Mouse (Mus musculus) heart, embryonic 15.5 days (tissue): ENCODE data around the gene Flywch1. TPM values are rescaled to one million over a fixed set of nuclear protein-coding genes. Genes with fewer than 3 reads are reported as not detected.
A peak's percentile ranks its signal among the peaks of the same experiment; 100 is the strongest.

Source experiments
- ATAC-seq: fragments of 200-750 bp; cut with Nextera tagmentation; replicated peaks from 2 replicates; pipeline ENCODE4 v1.8.0; 2017; ENCODE audit warnings: low read depth, moderate TSS enrichment; ENCODE audit not compliant: insufficient number of reproducible peaks, insufficient read depth, low FRiP score
- H3K27ac ChIP-seq: fragments of 300-500 bp; sonication (generic); 2 replicates; pipeline ENCODE4 v1.5.1; 2015; ENCODE audit warnings: mild to moderate bottlenecking, inconsistent platforms
- H3K27me3 ChIP-seq: fragments of 300-500 bp; sonication (generic); 2 replicates; pipeline ENCODE4 v1.6.1; 2015; ENCODE audit warnings: inconsistent platforms
- H3K36me3 ChIP-seq: fragments of 300-500 bp; sonication (generic); 2 replicates; pipeline ENCODE4 v1.6.1; 2015; ENCODE audit warnings: mild to moderate bottlenecking, inconsistent platforms
- H3K4me1 ChIP-seq: fragments of 300-500 bp; sonication (generic); replicated peaks from 2 replicates; pipeline ENCODE4 v1.6.1; 2015; ENCODE audit warnings: inconsistent platforms
- H3K4me2 ChIP-seq: fragments of 300-500 bp; sonication (generic); 2 replicates; pipeline ENCODE4 v1.6.1; 2015; ENCODE audit warnings: inconsistent platforms, mild to moderate bottlenecking, moderate library complexity
- H3K4me3 ChIP-seq: fragments of 300-500 bp; sonication (generic); 2 replicates; pipeline ENCODE4 v1.5.1; 2015; ENCODE audit warnings: mild to moderate bottlenecking, inconsistent platforms
- H3K9ac ChIP-seq: fragments of 300-500 bp; sonication (generic); 2 replicates; pipeline ENCODE4 v1.6.1; 2015; ENCODE audit warnings: mild to moderate bottlenecking, inconsistent platforms
- H3K9me3 ChIP-seq: fragments of 300-500 bp; sonication (generic); replicated peaks from 2 replicates; pipeline ENCODE4 v1.6.1; 2016; ENCODE audit warnings: inconsistent platforms
- WGBS: fragments of 180-500 bp; shearing (Covaris S2); methylation state at CpG from one replicate; pipeline ENCODE4 v1.1.7; 2015; ENCODE audit warnings: mixed read lengths; 5-methylcytosine and 5-hydroxymethylcytosine counted together
- polyA plus RNA-seq: library from polyadenylated mRNA; unstranded; fragments of >200 nt; fragmentation: Nextera tagmentation; extraction: Ambion mirVana; gene quantifications from 2 replicates; pipeline ENCODE4 v1.2.1, GENCODE M21; 2015

Gene Flywch1
- polyA plus RNA-seq, 1 experiment from 2014 or later, result 36.5 TPM

GRCm38 (mm10) chr17:23742210-23742793 is 29.1 kb downstream of the Flywch1 start:
- H3K27ac ChIP-seq, result no peak overlapping the region
- H3K4me1 ChIP-seq, result peaks cover 59% of the 10 kb centered on the region
- peak overlapping the region; percentile 27 for H3K4me3 ChIP-seq
- H3K4me2 ChIP-seq, result peak overlapping the region; percentile 39
- H3K9ac ChIP-seq, result no peak overlapping the region
- no peak for ATAC-seq
- H3K9me3 ChIP-seq, result no peaks in the 10 kb centered on the region
- peaks cover 76% of the 10 kb centered on the region for H3K27me3 ChIP-seq
- H3K36me3 ChIP-seq, result no peaks in the 10 kb centered on the region
- WGBS, result 7% methylated on average over 44 of the region's 44 CpGs

- Histone ChIP-seq H3K4me1 (peaks cover 59% of the 10 kb centered on the region), H3K27ac (no peak overlapping the region), H3K9me3 (no peaks in the 10 kb centered on the region), H3K4me3 (peak overlapping the region; percentile 27), H3K36me3 (peaks cover 3% of the 10 kb centered on the region; the same call in 1 of the 2 replicates), H3K9ac (no peak overlapping the region), H3K27me3 (peaks cover 69% of the 10 kb centered on the region), H3K4me2 (peak overlapping the region; percentile 39)
- 44% methylated on average over 38 of the region's 38 CpGs for WGBS
- ATAC-seq, result no peak
Observed at GRCm38 (mm10) chr17:23741359-23742209, 29.8 kb downstream of the Flywch1 start.

GRCm38 (mm10) chr17:23740598-23741021 is 30.8 kb downstream of the Flywch1 start, which contains the start of gene Paqr4:
Paqr4 (minus strand) TSS chr17:23740867.
- H3K27ac ChIP-seq, result peak within 1 kb of the TSS; percentile 69
- H3K9ac ChIP-seq, result peak within 1 kb of the TSS; percentile 74
- peaks cover 60% of the 10 kb centered on the region for H3K27me3 ChIP-seq
- H3K4me1 ChIP-seq, result peaks cover 52% of the 10 kb centered on the region
- no peaks in the 10 kb centered on the region for H3K9me3 ChIP-seq
- ATAC-seq, result peak; percentile 4; the same call in 1 of the 2 replicates
- 7% methylated on average over 13 of the region's 13 CpGs for WGBS
- peak within 1 kb of the TSS; percentile 99 for H3K4me2 ChIP-seq
- H3K36me3 ChIP-seq, result peaks cover 3% of the 10 kb centered on the region; the same call in 1 of the 2 replicates
- peak within 1 kb of the TSS; percentile 75 for H3K4me3 ChIP-seq

- peak overlapping the region; percentile 75 for H3K4me3 ChIP-seq
- H3K4me1 ChIP-seq, result peaks cover 48% of the 10 kb centered on the region
- peak overlapping the region; percentile 74 for H3K9ac ChIP-seq
- H3K4me2 ChIP-seq, result peak overlapping the region; percentile 99
- peak overlapping the region; percentile 69 for H3K27ac ChIP-seq
- peak; percentile 85 for ATAC-seq
- under 1% methylated on average over 45 of the region's 46 CpGs for WGBS
- peaks cover 55% of the 10 kb centered on the region for H3K27me3 ChIP-seq
- H3K36me3 ChIP-seq, result peaks cover 3% of the 10 kb centered on the region; the same call in 1 of the 2 replicates
- no peaks in the 10 kb centered on the region for H3K9me3 ChIP-seq
Observed at GRCm38 (mm10) chr17:23740136-23740584, 31.2 kb downstream of the Flywch1 start.

GRCm38 (mm10) chr17:23739202-23740135 is 31.9 kb downstream of the Flywch1 start:
- peak overlapping the region; percentile 69 for H3K27ac ChIP-seq
- no peaks in the 10 kb centered on the region for H3K9me3 ChIP-seq
- WGBS, result 2% methylated on average over 48 of the region's 48 CpGs
- H3K4me3 ChIP-seq, result peak overlapping the region; percentile 75
- H3K4me1 ChIP-seq, result peaks cover 41% of the 10 kb centered on the region
- peak overlapping the region; percentile 99 for H3K4me2 ChIP-seq
- H3K36me3 ChIP-seq, result peaks cover 3% of the 10 kb centered on the region; the same call in 1 of the 2 replicates
- H3K9ac ChIP-seq, result peak overlapping the region; percentile 74
- peak; percentile 15 for ATAC-seq
- peaks cover 48% of the 10 kb centered on the region for H3K27me3 ChIP-seq

GRCm38 (mm10) chr17:23738836-23739201 is 32.6 kb downstream of the Flywch1 start:
- H3K4me2 ChIP-seq, result peak overlapping the region; percentile 99
- no peak for ATAC-seq
- peaks cover 3% of the 10 kb centered on the region; the same call in 1 of the 2 replicates for H3K36me3 ChIP-seq
- peaks cover 40% of the 10 kb centered on the region for H3K4me1 ChIP-seq
- H3K9me3 ChIP-seq, result no peaks in the 10 kb centered on the region
- 51% methylated on average over 2 of the region's 2 CpGs for WGBS
- peaks cover 42% of the 10 kb centered on the region for H3K27me3 ChIP-seq
- H3K4me3 ChIP-seq, result peak overlapping the region; percentile 75
- H3K9ac ChIP-seq, result peak overlapping the region; percentile 74
- H3K27ac ChIP-seq, result 0 out of 2 replicates have a peak overlapping the region, but pooled peaks have one; percentile 13

GRCm38 (mm10) chr17:23737493-23738445 is 33.6 kb downstream of the Flywch1 start:
- H3K27ac ChIP-seq, result no peak overlapping the region
- no peak overlapping the region for H3K4me3 ChIP-seq
- peaks cover 39% of the 10 kb centered on the region for H3K4me1 ChIP-seq
- no peak overlapping the region for H3K9ac ChIP-seq
- no peaks in the 10 kb centered on the region for H3K9me3 ChIP-seq
- 64% methylated on average over 15 of the region's 15 CpGs for WGBS
- ATAC-seq, result no peak
- peaks cover 31% of the 10 kb centered on the region for H3K27me3 ChIP-seq
- H3K4me2 ChIP-seq, result no peak overlapping the region
- H3K36me3 ChIP-seq, result peaks cover 3% of the 10 kb centered on the region; the same call in 1 of the 2 replicates

GRCm38 (mm10) chr17:23734341-23734740 is 37.1 kb downstream of the Flywch1 start:
- H3K36me3 ChIP-seq, result peaks cover 3% of the 10 kb centered on the region; the same call in 1 of the 2 replicates
- 0 out of 2 replicates have a peak, but pooled peaks have one; percentile 5 for ATAC-seq
- no peak overlapping the region for H3K9ac ChIP-seq
- H3K4me3 ChIP-seq, result no peak overlapping the region
- H3K27me3 ChIP-seq, result peaks cover 8% of the 10 kb centered on the region; the same call in 1 of the 2 replicates
- H3K9me3 ChIP-seq, result no peaks in the 10 kb centered on the region
- no peak overlapping the region for H3K4me2 ChIP-seq
- no peak overlapping the region for H3K27ac ChIP-seq
- WGBS, result 41% methylated on average over 1 of the region's 1 CpGs
- H3K4me1 ChIP-seq, result peaks cover 13% of the 10 kb centered on the region

GRCm38 (mm10) chr17:23730441-23730840 is 41.0 kb downstream of the Flywch1 start:
- no peak overlapping the region for H3K4me3 ChIP-seq
- WGBS, result 45% methylated on average over 1 of the region's 1 CpGs

GRCm38 (mm10) chr17:23726758-23727142 is 44.7 kb downstream of the Flywch1 start:
- peaks cover 14% of the 10 kb centered on the region for H3K4me1 ChIP-seq
- H3K27ac ChIP-seq, result peak overlapping the region; percentile 83
- peak overlapping the region; percentile 65 for H3K4me3 ChIP-seq
- 0% methylated on average over 20 of the region's 20 CpGs for WGBS
- ATAC-seq, result peak; percentile 89
- H3K36me3 ChIP-seq, result no peaks in the 10 kb centered on the region
- H3K9me3 ChIP-seq, result no peaks in the 10 kb centered on the region
- H3K4me2 ChIP-seq, result peak overlapping the region; percentile 68
- no peaks in the 10 kb centered on the region for H3K27me3 ChIP-seq
- peak overlapping the region; percentile 74 for H3K9ac ChIP-seq

More at GRCm38 (mm10) chr17:23730441-23730840, 41.0 kb downstream of the Flywch1 start:
- no peaks in the 10 kb centered on the region for H3K27me3 ChIP-seq
- no peak overlapping the region for H3K27ac ChIP-seq
- no peaks in the 10 kb centered on the region for H3K9me3 ChIP-seq
- no peaks in the 10 kb centered on the region for H3K36me3 ChIP-seq
- peaks cover 13% of the 10 kb centered on the region for H3K4me1 ChIP-seq
- no peak overlapping the region for H3K9ac ChIP-seq
- H3K4me2 ChIP-seq, result no peak overlapping the region
- no peak for ATAC-seq
